Mouse (Mus musculus) 416B (cell line): ENCODE data around the gene Rarres1.

Experiments used
- DNase-seq: peaks from one replicate; pipeline ENCODE4 v3.0.0; 2011; ENCODE audit warnings: low read depth

The Rarres1 gene

GRCm38 (mm10) chr3:67492086-67492869 is 23.0 kb downstream of the Rarres1 start:
- DNase-seq, result no peak

- DNase-seq, result no peak
Measured at GRCm38 (mm10) chr3:67490156-67490555, 25.2 kb downstream of the Rarres1 start.

GRCm38 (mm10) chr3:67485233-67485632 is 30.1 kb downstream of the Rarres1 start:
- DNase-seq, result no peak

- no peak for DNase-seq
Measured at GRCm38 (mm10) chr3:67482400-67482799, 32.9 kb downstream of the Rarres1 start.

- no peak for DNase-seq
Measured at GRCm38 (mm10) chr3:67479806-67480205, 35.5 kb downstream of the Rarres1 start.

- no peak for DNase-seq
Measured at GRCm38 (mm10) chr3:67473438-67473837, 41.9 kb downstream of the Rarres1 start.

GRCm38 (mm10) chr3:67471408-67472127 is 43.8 kb downstream of the Rarres1 start:
- peak; percentile 61 for DNase-seq

GRCm38 (mm10) chr3:67467281-67467680 is 48.0 kb downstream of the Rarres1 start:
- DNase-seq, result no peak

GRCm38 (mm10) chr3:67466576-67466975 is 48.7 kb downstream of the Rarres1 start:
- DNase-seq, result no peak

GRCm38 (mm10) chr3:67463450-67464372 is 51.6 kb downstream of the Rarres1 start, which contains the start of gene Lxn:
Gene Lxn (minus strand): TSS chr3:67463926.
- peak; percentile 69 for DNase-seq

- DNase-seq, result peak; percentile 39
Measured at GRCm38 (mm10) chr3:67463001-67463400, 52.3 kb downstream of the Rarres1 start.

- peak; percentile 28 for DNase-seq
Measured at GRCm38 (mm10) chr3:67462578-67462977, 52.7 kb downstream of the Rarres1 start.

- DNase-seq, result no peak
Measured at GRCm38 (mm10) chr3:67462015-67462414, 53.3 kb downstream of the Rarres1 start.

GRCm38 (mm10) chr3:67459881-67460280 is 55.4 kb downstream of the Rarres1 start:
- no peak for DNase-seq

GRCm38 (mm10) chr3:67450601-67451210 is 64.6 kb downstream of the Rarres1 start:
- DNase-seq, result no peak

GRCm38 (mm10) chr3:67449660-67450059 is 65.7 kb downstream of the Rarres1 start:
- DNase-seq, result no peak

- DNase-seq, result peak; percentile 21
Measured at GRCm38 (mm10) chr3:67447143-67447542, 68.2 kb downstream of the Rarres1 start.

GRCm38 (mm10) chr3:67434011-67434410 is 81.3 kb downstream of the Rarres1 start:
- no peak for DNase-seq

- DNase-seq, result peak; percentile 90
Measured at GRCm38 (mm10) chr3:67429999-67430380, 85.3 kb downstream of the Rarres1 start, which contains the start of gene Gfm1. Gene Gfm1 (plus strand): TSS chr3:67430096.

GRCm38 (mm10) chr3:67429338-67429998 is 85.9 kb downstream of the Rarres1 start:
- DNase-seq, result no peak
